Mouse (Mus musculus): Measurements from ENCODE around the gene Ier5. TPM values are rescaled to one million over a fixed set of nuclear protein-coding genes. Genes with fewer than 3 reads are reported as not detected.

Gene Ier5
- polyA plus RNA-seq, 1 experiment: not detected

DNA sequence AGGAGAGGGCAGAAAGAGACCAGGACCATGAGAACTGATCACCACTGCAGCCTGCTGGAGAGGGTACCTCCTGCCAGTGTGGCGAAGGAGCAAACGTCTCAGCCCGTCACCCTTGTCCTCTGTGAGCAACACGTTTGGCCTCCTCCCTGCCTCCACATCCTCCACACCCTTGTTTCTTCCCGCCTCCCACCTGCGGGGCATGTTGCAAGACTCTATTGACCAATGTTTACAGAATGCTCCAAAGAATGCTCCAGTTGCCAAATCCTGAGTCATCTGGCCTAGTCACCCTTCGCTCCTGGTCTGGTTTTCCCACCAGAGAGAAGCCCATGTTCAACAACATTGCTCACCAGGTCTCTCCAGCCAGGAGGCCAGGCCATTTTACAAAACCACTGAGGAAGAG is 24.6 kb downstream of the Ier5 start:
- 78% methylated on average over 7 of the region's 7 CpGs for WGBS
- H3K4me3 ChIP-seq (ENCODE audit: insufficient read depth, low read depth, low read length): no peak overlapping the region
- no peak overlapping the region; the same call in 1 of the 2 replicates for H3K27ac ChIP-seq (ENCODE audit: insufficient read depth, low read depth, low read length)
- H3K4me1 ChIP-seq (ENCODE audit: control insufficient read depth, insufficient read depth, low read length): peaks cover 40% of the 10 kb centered on the region
- no peak for TF ChIP-seq POLR2A (IDR thresholded peaks at IDR 0.05; ENCODE audit: insufficient read depth, low read depth, low read length)

DNA sequence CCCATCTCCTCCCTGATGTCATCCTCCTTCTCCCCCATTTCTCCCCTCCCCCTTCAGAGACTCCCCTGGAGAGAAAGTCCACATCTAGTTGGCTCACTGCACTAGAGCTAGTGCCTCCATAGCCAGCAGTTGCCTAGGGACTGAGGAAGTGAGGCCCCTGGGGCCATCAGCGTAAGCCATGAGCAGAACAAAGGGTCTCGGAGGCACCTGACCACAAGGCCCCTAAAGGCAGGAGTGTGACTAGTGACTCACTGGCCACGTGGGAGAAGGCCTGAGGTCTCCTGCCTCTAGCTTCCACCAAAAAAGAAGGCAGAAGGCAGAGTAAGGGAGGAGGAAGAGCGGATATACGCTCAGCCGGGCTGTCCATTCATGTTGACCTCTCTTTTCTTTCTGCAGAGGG is 25.5 kb downstream of the Ier5 start:
- TF ChIP-seq POLR2A (IDR thresholded peaks at IDR 0.05; ENCODE audit: insufficient read depth, low read depth, low read length) (no peak), CTCF (IDR thresholded peaks at IDR 0.05; ENCODE audit: insufficient read depth, low read depth, low read length) (no peak)
- no peak overlapping the region for H3K27ac ChIP-seq (ENCODE audit: insufficient read depth, low read depth, low read length)
- H3K4me3 ChIP-seq (ENCODE audit: insufficient read depth, low read depth, low read length): no peak overlapping the region
- peaks cover 47% of the 10 kb centered on the region for H3K4me1 ChIP-seq (ENCODE audit: control insufficient read depth, insufficient read depth, low read length)
- WGBS: 91% methylated on average over 6 of the region's 6 CpGs

DNA sequence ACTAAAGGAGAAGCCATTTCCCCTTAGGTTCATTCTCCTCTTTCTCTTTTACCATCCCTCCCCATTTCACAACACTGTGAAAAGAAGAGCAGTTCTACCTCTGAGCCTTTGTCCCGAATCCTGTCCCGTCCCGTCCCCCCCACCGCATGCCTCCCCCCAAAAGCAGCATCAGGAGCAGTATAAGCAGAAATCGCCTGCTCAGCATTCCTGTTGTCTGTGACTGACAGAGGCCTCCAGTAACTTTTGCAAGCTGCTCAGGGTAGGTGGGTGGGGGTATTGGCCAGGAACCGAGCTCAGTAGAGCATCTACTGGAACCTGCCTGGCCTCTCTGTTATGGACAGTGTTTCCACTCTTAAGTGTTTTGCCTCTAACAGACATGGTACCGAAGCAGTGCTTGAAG is 26.3 kb downstream of the Ier5 start:
- H3K4me3 ChIP-seq (ENCODE audit: insufficient read depth, low read depth, low read length): no peak overlapping the region
- no peak overlapping the region for H3K27ac ChIP-seq (ENCODE audit: insufficient read depth, low read depth, low read length)
- 77% methylated on average over 7 of the region's 7 CpGs for WGBS
- TF ChIP-seq POLR2A (IDR thresholded peaks at IDR 0.05; ENCODE audit: insufficient read depth, low read depth, low read length) (no peak), CTCF (IDR thresholded peaks at IDR 0.05; ENCODE audit: insufficient read depth, low read depth, low read length) (no peak)
- peaks cover 47% of the 10 kb centered on the region for H3K4me1 ChIP-seq (ENCODE audit: control insufficient read depth, insufficient read depth, low read length)

DNA sequence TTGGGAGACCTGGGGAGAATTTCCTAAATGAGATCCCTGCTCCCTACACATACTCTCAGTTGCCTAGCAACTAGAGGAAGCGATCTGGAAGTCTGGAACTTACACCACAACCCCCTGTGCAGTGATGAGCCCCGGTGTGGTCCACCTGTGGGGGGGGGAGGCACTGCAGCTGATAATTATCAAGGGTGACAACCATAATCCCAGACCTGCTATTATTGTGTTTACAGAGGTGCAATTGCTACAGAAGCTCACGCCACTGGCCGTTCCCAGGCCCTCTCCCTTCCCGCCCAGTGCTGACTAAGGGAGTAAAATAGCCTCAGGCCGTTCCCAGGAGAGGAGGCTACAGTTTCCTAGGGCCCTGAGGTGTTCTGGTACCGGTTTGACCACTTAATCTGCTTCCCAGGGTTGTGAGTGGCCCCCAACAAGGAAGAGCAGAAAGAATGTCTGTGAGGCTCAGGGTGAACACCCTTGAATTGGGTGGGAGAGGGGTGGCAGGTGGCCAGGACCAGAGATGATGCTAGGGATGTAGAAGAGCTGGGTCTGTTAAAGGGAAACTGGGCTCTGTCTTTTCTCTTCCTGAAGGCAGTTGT is 28.1 kb downstream of the Ier5 start:
- TF ChIP-seq POLR2A (IDR thresholded peaks at IDR 0.05; ENCODE audit: insufficient read depth, low read depth, low read length) (no peak), CTCF (IDR thresholded peaks at IDR 0.05; ENCODE audit: insufficient read depth, low read depth, low read length) (no peak)
- WGBS: 35% methylated on average over 7 of the region's 7 CpGs
- Histone ChIP-seq H3K4me1 (ENCODE audit: control insufficient read depth, insufficient read depth, low read length) (peaks cover 40% of the 10 kb centered on the region), H3K4me3 (ENCODE audit: insufficient read depth, low read depth, low read length) (no peak overlapping the region), H3K27ac (ENCODE audit: insufficient read depth, low read depth, low read length) (no peak overlapping the region)

DNA sequence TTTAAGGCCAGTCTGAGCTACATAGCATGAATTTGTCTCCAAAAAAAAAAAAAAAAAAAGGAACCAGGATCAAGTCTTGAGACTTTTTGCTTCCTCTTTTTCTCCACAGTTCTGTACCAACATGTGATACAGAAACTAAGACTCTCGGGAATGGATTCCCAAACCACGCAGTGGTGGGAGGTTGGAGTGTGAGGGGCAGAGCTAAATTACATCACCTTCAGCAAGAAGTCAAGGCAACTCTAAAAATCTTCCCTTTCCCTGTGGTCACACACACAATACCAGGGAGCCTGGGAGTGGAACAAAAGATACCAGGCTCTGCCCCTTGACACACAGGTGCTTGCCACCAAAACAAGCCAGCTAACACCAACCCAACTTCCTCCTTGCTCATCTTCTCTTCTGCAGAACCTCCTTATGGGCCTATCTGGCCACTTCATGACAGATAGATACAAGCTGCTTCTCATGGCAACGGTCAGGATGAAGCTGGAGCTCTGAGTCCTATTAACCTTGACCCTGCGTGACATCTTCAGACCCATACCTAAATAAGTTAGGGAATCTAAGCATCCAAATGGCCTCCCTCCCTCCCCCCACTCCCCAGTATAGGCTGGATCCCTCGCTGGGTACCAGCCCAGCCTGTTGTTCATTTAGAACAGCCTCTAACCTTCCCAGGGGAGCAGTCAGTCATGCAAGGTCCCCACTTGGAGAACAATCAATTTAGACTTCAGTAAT is 28.7 kb downstream of the Ier5 start:
- 65% methylated on average over 5 of the region's 5 CpGs for WGBS
- Histone ChIP-seq H3K4me3 (ENCODE audit: insufficient read depth, low read depth, low read length) (no peak overlapping the region), H3K27ac (ENCODE audit: insufficient read depth, low read depth, low read length) (no peak overlapping the region), H3K4me1 (ENCODE audit: control insufficient read depth, insufficient read depth, low read length) (peaks cover 40% of the 10 kb centered on the region)
- no peak for TF ChIP-seq POLR2A (IDR thresholded peaks at IDR 0.05; ENCODE audit: insufficient read depth, low read depth, low read length)

GRCm38 (mm10) chr1:155069696-155070095 is 29.7 kb downstream of the Ier5 start:
- TF ChIP-seq POLR2A (IDR thresholded peaks at IDR 0.05; ENCODE audit: insufficient read depth, low read depth, low read length): no peak
- no peak for TF ChIP-seq CTCF (IDR thresholded peaks at IDR 0.05; ENCODE audit: insufficient read depth, low read depth, low read length)
- Histone ChIP-seq H3K27ac (ENCODE audit: insufficient read depth, low read depth, low read length) (no peak overlapping the region), H3K4me3 (ENCODE audit: insufficient read depth, low read depth, low read length) (no peak overlapping the region), H3K4me1 (ENCODE audit: control insufficient read depth, insufficient read depth, low read length) (peaks cover 35% of the 10 kb centered on the region)
- WGBS: 46% methylated on average over 7 of the region's 7 CpGs

DNA sequence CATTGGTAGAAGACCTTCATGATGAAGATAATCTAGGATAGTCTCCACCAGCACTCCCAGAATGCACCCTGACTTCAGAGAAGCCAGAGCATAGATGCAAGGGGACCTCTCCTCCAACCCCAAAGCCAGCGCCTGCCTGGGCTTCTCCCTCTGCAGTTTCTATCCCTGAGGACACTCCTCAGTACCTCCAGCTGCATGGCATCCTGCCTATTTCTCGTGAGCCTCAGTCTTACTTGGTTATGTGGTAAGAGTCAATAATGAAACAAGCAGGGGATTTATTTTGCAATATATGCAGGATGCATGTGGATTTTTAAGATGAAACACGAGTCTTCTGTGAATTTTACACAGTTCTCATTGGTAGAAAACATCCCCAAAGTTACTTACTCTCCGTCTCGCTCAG is 33.2 kb downstream of the Ier5 start:
- 88% methylated on average over 5 of the region's 5 CpGs for WGBS
- TF ChIP-seq CTCF (IDR thresholded peaks at IDR 0.05; ENCODE audit: insufficient read depth, low read depth, low read length) (no peak), POLR2A (IDR thresholded peaks at IDR 0.05; ENCODE audit: insufficient read depth, low read depth, low read length) (no peak)

DNA sequence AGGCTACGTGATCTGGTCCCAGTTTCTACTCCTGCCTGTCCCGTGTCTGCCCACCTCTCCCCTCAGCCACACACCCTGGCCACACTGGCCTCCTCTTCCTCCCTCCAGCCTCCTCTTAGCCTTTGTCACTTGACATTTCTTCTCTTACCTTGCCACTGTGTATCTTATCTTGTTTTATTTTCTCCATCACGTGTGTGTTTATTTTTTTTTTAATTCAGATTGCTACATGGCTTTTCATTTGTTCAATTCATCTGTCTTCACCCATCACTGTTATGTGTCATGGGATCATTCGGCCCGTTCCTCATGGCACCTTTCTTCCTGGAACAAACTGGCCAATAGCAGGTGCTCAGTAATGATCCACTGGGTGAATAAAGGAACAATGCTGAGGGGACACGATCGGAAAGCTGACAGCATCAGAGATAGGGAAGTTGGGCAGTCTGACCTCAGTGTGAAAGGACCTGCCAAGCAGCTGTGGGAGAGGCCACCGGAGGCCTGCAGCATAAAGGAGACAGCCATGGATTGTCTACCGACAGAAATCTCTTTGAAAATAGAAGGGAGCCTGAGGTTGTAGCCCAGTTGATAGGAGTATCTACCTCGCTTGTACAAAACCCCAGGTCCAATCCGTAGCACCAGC is 34.3 kb downstream of the Ier5 start:
- 81% methylated on average over 11 of the region's 11 CpGs for WGBS
- no peak for TF ChIP-seq POLR2A (IDR thresholded peaks at IDR 0.05; ENCODE audit: insufficient read depth, low read depth, low read length)
- no peak for TF ChIP-seq CTCF (IDR thresholded peaks at IDR 0.05; ENCODE audit: insufficient read depth, low read depth, low read length)
- Histone ChIP-seq H3K4me3 (ENCODE audit: insufficient read depth, low read depth, low read length) (no peak overlapping the region), H3K4me1 (ENCODE audit: control insufficient read depth, insufficient read depth, low read length) (peaks cover 20% of the 10 kb centered on the region), H3K27ac (ENCODE audit: insufficient read depth, low read depth, low read length) (no peak overlapping the region)

More for the DNA sequence above, 33.2 kb downstream of the Ier5 start:
- Histone ChIP-seq H3K4me1 (ENCODE audit: control insufficient read depth, insufficient read depth, low read length) (peaks cover 24% of the 10 kb centered on the region), H3K4me3 (ENCODE audit: insufficient read depth, low read depth, low read length) (no peak overlapping the region), H3K27ac (ENCODE audit: insufficient read depth, low read depth, low read length) (no peak overlapping the region)

- no peak for TF ChIP-seq POLR2A (IDR thresholded peaks at IDR 0.05; ENCODE audit: insufficient read depth, low read depth, low read length)
- TF ChIP-seq CTCF (IDR thresholded peaks at IDR 0.05; ENCODE audit: insufficient read depth, low read depth, low read length): no peak
- Histone ChIP-seq H3K4me1 (ENCODE audit: control insufficient read depth, insufficient read depth, low read length) (peaks cover 21% of the 10 kb centered on the region), H3K27ac (ENCODE audit: insufficient read depth, low read depth, low read length) (no peak overlapping the region), H3K4me3 (ENCODE audit: insufficient read depth, low read depth, low read length) (no peak overlapping the region)
- 83% methylated on average over 4 of the region's 4 CpGs for WGBS
Measured at GRCm38 (mm10) chr1:155064649-155065048, 34.8 kb downstream of the Ier5 start.
